Mouse (Mus musculus) small intestine, adult 2 months (tissue): Measurements from ENCODE around the gene H2-M10.6.

Experiments
- CTCF ChIP-seq: fragments of 200-500 bp; IDR thresholded peaks from 2 replicates; pipeline ENCODE4 v1.5.1; 2012; ENCODE audit warnings: low read depth, mild to moderate bottlenecking, control low read depth, inconsistent platforms, low read length, moderate library complexity, mixed read lengths; ENCODE audit not compliant: insufficient replicate concordance, insufficient read length; ENCODE audit errors: extremely low read depth
- POLR2A ChIP-seq: fragments of 200-500 bp; IDR thresholded peaks from 2 replicates; pipeline ENCODE4 v1.6.1; 2012; ENCODE audit warnings: low read depth, mild to moderate bottlenecking, control low read depth, inconsistent platforms, low read length, moderate library complexity

DNA sequence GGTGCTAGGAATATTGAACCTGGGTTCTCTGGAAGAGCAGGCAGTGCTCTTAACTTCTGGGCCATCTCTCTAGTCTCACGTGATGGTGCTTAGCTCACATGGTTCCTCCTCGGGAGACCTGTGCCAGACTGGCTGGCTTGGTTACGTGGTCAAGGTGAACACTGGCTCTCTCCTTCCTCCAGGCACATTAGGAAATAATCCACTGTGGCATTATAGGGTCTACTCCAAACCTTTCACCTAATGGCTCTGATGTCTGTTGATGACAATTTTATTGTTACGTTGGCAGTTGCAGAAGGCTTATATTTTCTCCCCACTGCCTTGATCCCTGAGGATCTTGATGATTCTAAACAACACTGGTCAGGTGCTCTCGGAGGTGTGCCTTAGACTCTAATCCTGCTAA lies 36.9 kb downstream of the H2-M10.6 start:
- TF ChIP-seq POLR2A = no peak
- TF ChIP-seq CTCF = no peak
